Mouse (Mus musculus) embryonic facial prominence, embryonic 11.5 days (tissue): Measurements from ENCODE around the gene Pfkp. TPM values are rescaled to one million over a fixed set of nuclear protein-coding genes. Genes with fewer than 3 reads are reported as not detected.

ENCODE experiments used
- ATAC-seq: fragments of 200-750 bp; cut with Nextera tagmentation; replicated peaks from 2 replicates; pipeline ENCODE4 v1.8.0; 2017; ENCODE audit warnings: low read depth; ENCODE audit not compliant: insufficient number of reproducible peaks, low FRiP score, low TSS enrichment
- DNase-seq: peaks from one replicate; pipeline ENCODE4 v3.0.0-alpha.2; 2015; ENCODE audit warnings: low spot score
- H3K27ac ChIP-seq: fragments of 300-500 bp; sonication (generic); replicated peaks from 2 replicates; pipeline ENCODE4 v1.5.1; 2014; ENCODE audit warnings: mild to moderate bottlenecking, low read depth, low read length, control low read depth
- H3K27me3 ChIP-seq: fragments of 300-500 bp; sonication (generic); 2 replicates; pipeline ENCODE4 v1.6.1; 2014; ENCODE audit warnings: mild to moderate bottlenecking, low read length, moderate library complexity, mixed read lengths; ENCODE audit not compliant: control insufficient read depth, insufficient read depth
- H3K36me3 ChIP-seq: fragments of 300-500 bp; sonication (generic); replicated peaks from 2 replicates; pipeline ENCODE4 v1.6.1; 2014; ENCODE audit warnings: low read depth, mild to moderate bottlenecking, low read length, moderate library complexity, mixed read lengths; ENCODE audit not compliant: control insufficient read depth, insufficient read depth
- H3K4me1 ChIP-seq: fragments of 300-500 bp; sonication (generic); 2 replicates; pipeline ENCODE4 v1.6.1; 2014; ENCODE audit warnings: low read length, mixed read lengths; ENCODE audit not compliant: control insufficient read depth, insufficient read depth
- H3K4me2 ChIP-seq: fragments of 300-500 bp; sonication (generic); 2 replicates; pipeline ENCODE4 v1.6.1; 2014; ENCODE audit warnings: low read depth, mild to moderate bottlenecking, control low read depth, low read length, moderate library complexity
- H3K4me3 ChIP-seq: fragments of 300-500 bp; sonication (generic); 2 replicates; pipeline ENCODE4 v1.5.1; 2014; ENCODE audit warnings: low read depth, low read length, control low read depth
- H3K9ac ChIP-seq: fragments of 300-500 bp; sonication (generic); replicated peaks from 2 replicates; pipeline ENCODE4 v1.6.1; 2014; ENCODE audit warnings: mild to moderate bottlenecking, control low read depth, low read length
- H3K9me3 ChIP-seq: fragments of 300-500 bp; sonication (generic); replicated peaks from 2 replicates; pipeline ENCODE4 v1.6.1; 2016; ENCODE audit warnings: mild to moderate bottlenecking, low read length, inconsistent platforms, mixed read lengths; ENCODE audit not compliant: control insufficient read depth
- WGBS: fragments of 180-500 bp; shearing (Covaris S2); extraction: QIAGEN DNeasy Blood & Tissue Kit; methylation state at CpG from one replicate; pipeline ENCODE4 v1.1.7; 2014; 5-methylcytosine and 5-hydroxymethylcytosine counted together
- polyA plus RNA-seq: library from polyadenylated mRNA; unstranded; fragments of >200 nt; fragmentation: Nextera tagmentation; extraction: Ambion mirVana; gene quantifications from 2 replicates; pipeline ENCODE4 v1.2.1, GENCODE M21; 2014

Pfkp gene
- polyA plus RNA-seq, 1 experiment from 2014 or later: 16.7 TPM

DNA sequence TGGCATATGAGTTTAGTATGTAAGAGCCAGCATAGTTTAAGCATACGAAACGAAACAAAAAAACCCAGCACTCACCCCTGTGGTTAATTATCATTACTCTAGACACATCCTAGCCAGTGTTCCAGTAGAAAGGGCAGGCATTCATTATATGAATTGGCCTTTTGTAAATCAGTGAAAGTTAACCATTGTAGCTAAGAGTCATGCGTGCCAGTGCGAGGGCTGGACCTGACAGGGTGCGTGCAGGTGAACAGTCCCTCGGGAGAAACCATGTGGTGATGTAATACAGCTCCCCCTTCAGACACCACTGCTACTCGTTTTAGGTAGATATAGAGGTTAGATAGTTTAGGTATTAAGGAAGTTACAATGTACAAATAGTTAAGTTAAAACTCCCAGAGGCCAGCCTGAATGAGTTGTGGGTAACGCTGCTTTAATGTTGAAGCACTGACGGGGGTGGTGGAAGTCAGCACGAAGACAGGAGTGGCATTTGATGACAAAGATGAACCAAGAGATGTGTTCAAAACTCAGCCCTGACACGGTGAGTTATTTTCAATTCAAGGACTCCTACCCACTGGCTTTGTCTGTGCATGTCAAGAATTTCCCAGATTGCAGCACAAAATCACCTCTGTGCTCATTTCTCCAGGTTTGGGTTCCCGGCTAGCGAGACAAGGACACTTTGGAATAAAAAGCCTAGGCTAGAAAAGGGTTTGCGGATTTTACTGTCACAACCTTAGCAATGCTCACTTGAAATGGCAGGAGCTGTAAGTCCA is 19.4 kb downstream of the Pfkp start:
- Histone ChIP-seq H3K9ac (no peak overlapping the region), H3K27ac (no peak overlapping the region), H3K4me1 (no peaks in the 10 kb centered on the region), H3K9me3 (no peaks in the 10 kb centered on the region), H3K4me2 (no peak overlapping the region), H3K4me3 (no peak overlapping the region), H3K36me3 (no peaks in the 10 kb centered on the region), H3K27me3 (no peaks in the 10 kb centered on the region)
- 79% methylated on average over 14 of the region's 14 CpGs for WGBS
- ATAC-seq (no peak), DNase-seq (no peak)

DNA sequence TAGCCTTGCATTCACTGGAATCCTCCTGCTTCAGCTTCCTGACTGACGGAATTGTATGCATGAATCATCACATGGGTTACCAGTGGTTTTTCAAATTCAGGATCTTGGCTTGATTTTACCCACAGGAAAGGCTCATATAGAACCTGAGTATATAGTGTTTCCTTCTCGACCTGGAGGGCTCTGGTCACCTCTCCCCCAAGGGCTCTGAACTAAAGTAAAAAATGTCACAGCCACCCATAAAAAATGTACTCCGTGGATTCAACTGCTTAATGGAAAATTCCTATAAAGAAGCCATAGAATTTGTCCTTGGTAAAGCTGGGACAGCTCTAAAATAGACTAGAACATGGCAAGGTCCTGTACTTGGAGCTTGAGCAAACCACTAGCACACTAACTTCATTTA is 20.3 kb downstream of the Pfkp start:
- DNase-seq: no peak
- no peak for ATAC-seq
- 81% methylated on average over 3 of the region's 3 CpGs for WGBS
- H3K4me3 ChIP-seq: no peak overlapping the region
- no peak overlapping the region for H3K27ac ChIP-seq
- H3K4me2 ChIP-seq: no peak overlapping the region
- no peaks in the 10 kb centered on the region for H3K9me3 ChIP-seq
- no peaks in the 10 kb centered on the region for H3K4me1 ChIP-seq
- H3K27me3 ChIP-seq: no peaks in the 10 kb centered on the region
- H3K36me3 ChIP-seq: no peaks in the 10 kb centered on the region
- no peak overlapping the region for H3K9ac ChIP-seq

DNA sequence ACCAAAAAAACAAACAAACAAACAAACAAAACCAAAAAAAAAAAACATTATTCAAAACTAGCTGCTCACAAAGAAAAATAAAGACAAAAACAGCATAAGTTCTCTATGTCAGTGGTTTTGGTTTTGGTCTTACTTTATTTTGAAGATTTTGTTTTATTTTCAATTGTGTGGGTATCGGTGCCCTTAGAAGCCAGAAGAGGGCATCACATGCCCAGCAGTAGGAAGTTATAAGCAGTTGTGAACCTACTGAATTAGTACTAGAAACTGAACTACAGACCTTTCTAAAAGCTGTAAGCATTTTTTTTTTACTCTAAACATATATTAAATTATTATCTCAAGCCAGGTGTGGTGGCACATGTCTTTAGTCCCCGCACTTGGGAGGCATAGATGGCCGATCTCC is 21.2 kb downstream of the Pfkp start:
- no peak overlapping the region for H3K9ac ChIP-seq
- H3K9me3 ChIP-seq: no peaks in the 10 kb centered on the region
- no peak overlapping the region for H3K27ac ChIP-seq
- H3K4me1 ChIP-seq: no peaks in the 10 kb centered on the region
- H3K36me3 ChIP-seq: no peaks in the 10 kb centered on the region
- H3K4me3 ChIP-seq: no peak overlapping the region
- no peak overlapping the region for H3K4me2 ChIP-seq
- ATAC-seq (no peak), DNase-seq (no peak)
- 96% methylated on average over 3 of the region's 3 CpGs for WGBS
- no peaks in the 10 kb centered on the region for H3K27me3 ChIP-seq

DNA sequence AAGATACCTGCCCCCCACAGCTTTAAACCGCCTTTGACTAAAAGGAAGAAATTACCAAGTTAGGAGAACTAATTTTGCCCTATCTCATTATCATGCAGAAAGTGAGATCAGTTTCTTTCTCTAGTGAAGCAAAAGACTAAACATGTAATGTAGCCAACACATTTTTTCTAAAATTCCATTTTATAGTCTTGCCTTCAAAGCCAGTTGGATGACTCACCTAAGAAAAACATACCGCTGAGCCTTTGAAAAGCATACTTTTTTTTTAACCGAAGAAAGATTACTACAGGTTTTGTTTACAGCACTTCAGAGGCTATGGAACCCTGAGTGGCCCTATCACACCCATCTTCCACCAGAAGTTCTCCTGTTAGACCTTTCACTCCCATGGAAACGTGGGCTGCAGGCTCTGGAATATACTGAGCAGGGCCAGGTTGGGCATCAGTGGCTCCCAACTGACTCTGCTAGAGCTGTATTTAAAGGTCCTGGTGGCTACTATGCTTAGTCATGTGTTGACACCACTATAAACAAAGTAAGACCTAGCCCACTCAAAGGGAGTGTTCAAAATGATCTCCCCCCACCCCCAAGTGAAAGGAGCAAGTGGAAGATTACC is 22.0 kb downstream of the Pfkp start:
- Histone ChIP-seq H3K27me3 (no peaks in the 10 kb centered on the region), H3K4me1 (no peaks in the 10 kb centered on the region), H3K27ac (no peak overlapping the region), H3K9ac (no peak overlapping the region), H3K9me3 (no peaks in the 10 kb centered on the region), H3K4me3 (no peak overlapping the region), H3K36me3 (no peaks in the 10 kb centered on the region), H3K4me2 (no peak overlapping the region)
- no peak for ATAC-seq
- no peak for DNase-seq
- WGBS: 66% methylated on average over 4 of the region's 4 CpGs

DNA sequence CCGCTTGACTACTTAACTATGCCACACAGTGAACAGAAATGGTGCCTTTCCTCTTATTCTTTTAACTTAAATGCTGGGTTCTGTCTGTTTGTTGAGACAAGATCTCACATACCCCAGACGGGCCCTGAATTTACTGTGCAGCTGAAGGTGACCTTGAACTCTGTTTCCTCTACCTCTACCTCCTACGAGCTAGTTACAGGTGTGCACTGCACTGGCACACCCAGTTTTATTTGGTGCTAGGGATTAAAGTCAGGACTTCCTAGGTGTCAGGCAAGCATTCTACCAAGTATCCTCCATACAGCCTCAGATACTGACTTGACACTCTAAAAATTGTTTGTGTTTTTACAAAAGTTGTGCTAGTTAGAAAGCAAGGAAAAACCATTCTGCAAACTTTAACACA is 22.6 kb downstream of the Pfkp start:
- DNase-seq (no peak), ATAC-seq (no peak)
- no peak overlapping the region for H3K4me3 ChIP-seq
- H3K27ac ChIP-seq: no peak overlapping the region
- no peaks in the 10 kb centered on the region for H3K4me1 ChIP-seq
- H3K9me3 ChIP-seq: no peaks in the 10 kb centered on the region
- H3K4me2 ChIP-seq: no peak overlapping the region
- H3K36me3 ChIP-seq: no peaks in the 10 kb centered on the region
- WGBS: 79% methylated on average over 3 of the region's 3 CpGs
- no peaks in the 10 kb centered on the region for H3K27me3 ChIP-seq
- H3K9ac ChIP-seq: no peak overlapping the region

DNA sequence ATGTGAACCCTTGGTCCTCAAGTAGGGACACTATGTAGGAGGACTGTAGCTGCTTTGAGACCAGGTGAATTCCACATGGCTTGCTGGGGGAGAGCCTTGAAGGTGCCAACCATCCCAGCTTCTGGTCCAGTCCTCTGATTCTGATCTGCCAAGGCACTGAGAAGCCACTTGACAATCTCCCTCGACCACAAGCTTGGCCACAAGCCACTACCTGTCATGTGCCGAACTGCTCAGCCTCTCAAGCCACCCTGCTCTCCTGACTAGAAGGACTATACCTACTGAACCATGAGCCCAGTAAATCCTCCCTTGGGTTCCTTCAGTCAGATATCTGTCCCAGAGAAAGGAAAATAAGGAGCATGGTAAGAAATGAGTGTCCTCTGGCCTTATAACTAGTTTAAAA is 24.0 kb downstream of the Pfkp start:
- Histone ChIP-seq H3K4me3 (no peak overlapping the region), H3K9me3 (no peaks in the 10 kb centered on the region), H3K4me1 (no peaks in the 10 kb centered on the region), H3K4me2 (no peak overlapping the region), H3K27ac (no peak overlapping the region), H3K27me3 (no peaks in the 10 kb centered on the region), H3K36me3 (no peaks in the 10 kb centered on the region), H3K9ac (no peak overlapping the region)
- WGBS: 90% methylated on average over 2 of the region's 2 CpGs
- ATAC-seq: no peak
- no peak for DNase-seq

DNA sequence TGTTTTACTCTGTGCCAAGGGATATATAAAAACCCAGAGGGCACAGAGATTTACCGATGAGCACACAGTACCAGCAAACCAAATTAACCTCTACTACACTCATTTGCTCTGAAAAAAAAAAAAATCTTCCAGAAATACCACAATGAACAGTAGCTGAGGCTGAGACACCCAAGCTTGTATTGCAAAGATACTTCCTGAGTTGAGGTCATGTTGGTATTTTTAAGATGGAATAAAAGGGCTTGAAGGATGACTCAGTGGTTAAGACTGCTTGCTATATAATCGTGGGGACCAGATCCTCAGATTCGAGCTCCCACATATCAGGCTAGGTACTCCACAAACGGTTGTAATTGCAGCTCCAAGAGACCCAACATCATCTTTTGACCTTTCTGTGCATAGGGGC is 24.5 kb downstream of the Pfkp start:
- WGBS: 80% methylated on average over 4 of the region's 4 CpGs
- DNase-seq (no peak), ATAC-seq (no peak)
- H3K4me3 ChIP-seq: no peak overlapping the region
- H3K9ac ChIP-seq: no peak overlapping the region
- H3K9me3 ChIP-seq: no peaks in the 10 kb centered on the region
- no peak overlapping the region for H3K4me2 ChIP-seq
- H3K27me3 ChIP-seq: no peaks in the 10 kb centered on the region
- H3K4me1 ChIP-seq: no peaks in the 10 kb centered on the region
- H3K36me3 ChIP-seq: no peaks in the 10 kb centered on the region
- no peak overlapping the region for H3K27ac ChIP-seq

DNA sequence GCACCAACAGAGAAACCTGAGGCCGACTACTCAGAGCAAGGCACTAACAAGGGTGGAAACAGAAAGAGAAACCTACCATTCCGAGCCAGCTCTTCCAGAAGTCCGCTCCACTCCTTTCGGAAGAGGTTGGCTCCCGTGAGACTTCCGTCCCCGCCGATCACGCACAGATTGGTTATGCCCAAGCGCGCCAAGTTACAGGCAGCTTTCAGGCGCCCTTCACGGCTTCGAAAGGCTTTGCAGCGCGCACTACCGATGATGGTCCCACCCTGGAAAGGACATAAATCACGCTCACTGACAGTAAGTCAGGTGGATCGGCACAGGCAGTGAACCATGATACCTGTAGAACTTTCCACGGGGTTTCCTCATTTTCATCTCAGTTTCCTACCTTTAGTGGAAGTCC is 26.7 kb downstream of the Pfkp start:
- H3K9me3 ChIP-seq: no peaks in the 10 kb centered on the region
- no peak overlapping the region for H3K9ac ChIP-seq
- WGBS: 95% methylated on average over 20 of the region's 20 CpGs
- H3K4me3 ChIP-seq: no peak overlapping the region
- H3K36me3 ChIP-seq: no peaks in the 10 kb centered on the region
- ATAC-seq: no peak
- DNase-seq: no peak
- no peaks in the 10 kb centered on the region for H3K4me1 ChIP-seq
- H3K4me2 ChIP-seq: no peak overlapping the region
- H3K27me3 ChIP-seq: no peaks in the 10 kb centered on the region
- H3K27ac ChIP-seq: no peak overlapping the region
